Mouse (Mus musculus) brain, adult 10 weeks (tissue): ENCODE measurements around the gene Hivep1. TPM values are rescaled to one million over a fixed set of nuclear protein-coding genes. Genes with fewer than 3 reads are reported as not detected.

Experiments
- polyA plus RNA-seq: library from polyadenylated mRNA; stranded (reverse); fragments of 350-450 nt; fragmentation: Illumina TruSeq; extraction: RNeasy Lipid Tissue Mini Kit (QIAGEN cat#74804); gene quantifications from one replicate; pipeline ENCODE4 v1.2.3, GENCODE M21; 2015; ENCODE audit warnings: low read depth, low replicate concordance

Hivep1 gene
- 29.5 TPM for polyA plus RNA-seq

GRCm38 (mm10) chr13:42051961-42052695, at the start of gene Hivep1:
Gene Hivep1, plus strand, starts transcription at chr13:42052021.

Other genes with a start within 250 kb of the Hivep1 start
- 0.33 TPM for gene Adtrp, start 204.3 kb upstream of the Hivep1 start, polyA plus RNA-seq
- 2.7 TPM for gene Edn1, start 249.5 kb downstream of the Hivep1 start, polyA plus RNA-seq